Mouse (Mus musculus) cerebellum, adult 2 months (tissue): ENCODE results near the gene Glmp.

ENCODE experiments used
- CTCF ChIP-seq: fragments of 200-500 bp; IDR thresholded peaks from 2 replicates; pipeline ENCODE4 v1.5.1; 2011; ENCODE audit warnings: low read depth, mild to moderate bottlenecking, control low read depth, low read length, moderate library complexity, borderline replicate concordance; ENCODE audit not compliant: insufficient read depth
- POLR2A ChIP-seq: fragments of 200-500 bp; IDR thresholded peaks from 2 replicates; pipeline ENCODE4 v1.6.1; 2011; ENCODE audit warnings: low read length, control low read depth, borderline replicate concordance; ENCODE audit not compliant: insufficient read depth

DNA sequence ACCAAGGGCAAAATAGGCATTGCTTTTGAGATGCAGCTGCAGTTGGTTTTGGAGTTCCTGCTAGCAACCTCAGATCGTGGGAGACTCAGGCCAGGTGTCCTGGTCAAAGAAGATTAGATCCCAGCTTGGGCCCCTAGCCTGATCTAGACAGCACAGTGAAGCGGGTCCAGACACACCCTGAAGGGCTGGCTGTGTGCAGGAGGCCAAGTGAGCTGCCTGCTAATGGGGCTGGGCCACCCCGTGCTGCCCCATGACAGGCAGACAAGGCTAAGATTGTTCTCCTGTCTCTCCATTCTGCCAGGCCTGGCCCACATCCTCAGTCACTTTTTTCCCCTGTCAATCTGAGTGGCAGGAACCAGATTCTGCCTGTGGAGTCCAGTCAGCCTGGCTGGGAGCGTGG, 38.9 kb downstream of the Glmp start:
- TF ChIP-seq POLR2A (no peak), CTCF (no peak)
